Mouse (Mus musculus): Measurements from ENCODE around the gene Cerkl.

GRCm38 (mm10) chr2:79460107-79460506 is 3.5 kb upstream of the Cerkl start:
- TF ChIP-seq CTCF (IDR thresholded peaks at IDR 0.05; ENCODE audit: low read depth, low read length) (no peak), TAL1 (conservative IDR thresholded peaks at IDR 0.05; ENCODE audit: low read depth, low read length) (no peak), GATA1 (IDR thresholded peaks at IDR 0.05; ENCODE audit: borderline replicate concordance, low read length) (no peak), POLR2AphosphoS5 (IDR thresholded peaks at IDR 0.05; ENCODE audit: insufficient replicate concordance, low read depth, low read length) (no peak), GATA2 (IDR thresholded peaks at IDR 0.05; ENCODE audit: borderline replicate concordance, low read depth, low read length) (no peak)

Data from G1E (cell line).